Mouse (Mus musculus): ENCODE results near the gene Hap1.
"Not testable (repeated sequence)": the region's sequence is repeated elsewhere in the genome, so short reads cannot be mapped to it uniquely, and the experiment has no call there.

Hap1 gene

DNA sequence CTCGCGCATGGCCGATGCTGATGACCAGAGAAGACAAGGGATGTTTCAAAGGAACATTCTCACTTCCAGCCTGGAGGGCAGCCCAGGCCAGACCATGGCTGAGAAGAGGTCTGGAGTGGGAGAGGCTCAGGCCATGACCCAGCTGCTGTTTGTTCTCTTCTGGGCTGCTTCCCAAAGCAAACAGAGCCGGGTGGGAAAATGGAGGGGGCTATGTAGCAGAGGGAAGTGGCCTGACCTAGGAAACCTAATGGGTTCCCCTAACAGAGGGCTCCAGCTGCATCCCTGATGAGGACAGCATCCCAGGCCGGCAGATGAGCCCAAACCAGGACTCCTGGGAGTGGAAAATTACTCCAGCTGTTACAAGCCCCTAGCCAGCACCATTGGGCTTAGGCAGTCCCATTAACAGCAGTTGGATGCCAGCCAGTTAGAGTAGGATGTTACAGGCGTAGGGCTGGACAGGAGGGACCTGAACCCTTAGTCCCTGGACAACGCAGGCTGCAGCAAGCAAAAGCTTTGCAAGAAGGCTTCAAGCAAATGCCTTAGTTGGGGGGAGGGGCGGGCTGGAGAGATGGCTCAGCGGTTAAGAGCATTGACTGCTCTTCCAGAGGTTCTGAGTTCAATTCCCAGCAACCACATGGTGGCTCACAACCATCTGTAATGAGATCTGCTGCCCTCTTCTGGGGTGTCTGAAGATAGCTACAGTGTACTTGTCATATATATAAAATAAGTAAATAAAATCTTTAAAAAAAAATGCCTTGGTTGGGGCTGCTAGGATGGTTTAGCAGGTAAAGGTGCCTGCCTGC is 35.4 kb upstream of the Hap1 start:
- DNase-seq (ENCODE audit: low read depth in 1 of 2, low spot score in 2 of 2), result no peak

DNA sequence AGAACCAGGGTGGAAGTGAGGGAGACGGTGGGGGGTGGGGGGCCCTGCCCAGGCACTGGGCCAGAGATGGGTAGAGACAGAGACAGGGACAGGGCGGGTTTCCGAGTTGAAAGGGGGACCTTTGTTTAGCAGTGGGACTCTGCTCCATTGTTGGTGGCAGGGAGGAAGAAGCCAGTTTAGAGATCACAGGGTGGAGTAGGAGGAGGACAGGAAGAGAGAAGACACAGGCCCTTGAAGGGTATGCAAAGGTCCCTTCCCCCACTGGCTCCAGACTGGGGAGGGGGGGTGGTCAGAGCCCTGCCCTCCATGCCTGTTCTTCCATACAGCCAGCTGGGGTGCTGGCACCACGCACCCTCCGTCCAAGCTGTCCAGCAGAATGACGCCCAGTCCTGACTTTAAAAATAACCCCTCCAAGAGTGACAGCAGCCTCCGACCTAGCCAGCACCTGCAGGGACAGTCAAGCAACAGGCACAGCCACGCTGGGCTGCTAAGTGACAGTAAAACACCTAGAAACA is 34.1 kb upstream of the Hap1 start:
- DNase-seq (ENCODE audit: low read depth in 1 of 2, low spot score in 2 of 2), result no peak

DNA sequence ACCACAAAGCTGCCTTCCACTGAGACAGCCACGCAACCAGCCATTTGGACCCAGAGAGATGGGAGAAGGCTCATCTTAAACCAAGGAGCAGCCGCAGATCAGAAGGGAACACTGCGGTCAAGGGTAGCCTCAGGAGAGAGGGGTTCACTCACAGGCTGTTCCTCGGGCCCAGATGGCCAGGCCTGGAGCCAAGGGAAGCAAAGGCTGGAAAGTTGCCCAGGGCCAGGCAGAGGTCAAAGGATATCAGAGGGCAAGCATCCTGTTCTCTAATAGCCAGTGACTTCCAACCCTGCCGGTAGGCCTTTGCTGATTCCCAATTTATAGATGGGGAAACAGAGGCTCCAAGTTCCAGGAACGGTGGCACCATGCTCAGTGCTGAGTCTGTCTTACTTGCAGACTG is 32.7 kb upstream of the Hap1 start:
- no peak for DNase-seq (ENCODE audit: low read depth in 1 of 2, low spot score in 2 of 2)

DNA sequence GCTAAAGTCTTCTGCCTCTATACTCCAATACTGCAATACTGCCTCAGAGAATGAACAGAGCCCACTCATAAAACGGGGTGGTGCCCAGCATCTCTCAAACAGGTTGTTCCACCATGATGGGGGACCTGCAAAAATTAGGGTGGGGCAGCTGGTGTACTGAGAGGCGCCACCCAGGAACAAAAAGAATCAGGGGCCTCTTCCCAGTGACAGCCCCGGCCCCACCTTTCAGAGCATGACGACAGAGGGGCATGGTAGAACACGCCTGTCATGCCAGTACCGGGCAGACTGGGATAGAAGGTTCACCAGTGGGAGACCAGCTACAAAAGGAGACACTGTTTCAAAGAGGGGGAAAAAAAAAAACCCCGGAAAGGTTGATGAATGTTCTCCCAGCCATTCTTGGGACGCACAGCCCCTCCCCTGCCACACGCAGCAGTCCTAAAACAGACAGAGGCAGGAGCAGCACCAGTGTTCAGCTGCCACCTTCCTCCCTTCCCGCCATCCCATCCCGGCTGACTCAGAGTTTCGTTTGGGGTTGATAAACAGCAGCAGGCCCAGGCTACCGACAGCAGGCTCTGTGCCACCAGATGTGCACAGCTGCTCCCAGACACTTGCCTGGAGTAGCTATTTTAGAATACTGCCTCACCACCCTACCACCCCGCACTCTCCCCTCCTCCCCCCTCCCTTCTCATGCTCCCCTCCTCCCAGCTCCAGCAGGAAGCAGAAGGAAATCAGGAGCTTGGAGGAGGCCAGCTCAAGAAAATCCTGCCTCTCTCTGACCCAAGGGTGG is 31.9 kb upstream of the Hap1 start:
- DNase-seq (ENCODE audit: low read depth in 1 of 2, low spot score in 2 of 2), result no peak

DNA sequence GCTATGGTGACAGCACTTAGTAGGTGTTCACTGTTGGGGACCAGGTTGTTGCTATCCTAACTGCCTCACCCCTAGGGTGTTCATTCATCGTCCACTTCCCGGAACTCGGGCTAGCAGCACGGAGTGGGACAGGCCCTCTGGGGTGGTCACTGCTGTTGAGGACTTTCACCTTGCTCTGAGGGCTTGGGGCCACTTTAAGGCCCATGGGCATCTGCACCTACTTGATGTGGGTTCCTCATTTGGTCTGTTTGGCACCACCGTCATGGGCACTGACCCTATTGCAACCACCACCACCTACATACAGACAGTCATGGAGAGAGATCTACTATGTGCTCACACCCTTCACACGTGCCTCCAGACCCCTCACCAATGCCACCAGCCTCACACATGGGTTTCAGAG is 31.2 kb upstream of the Hap1 start:
- DNase-seq (ENCODE audit: low read depth in 1 of 2, low spot score in 2 of 2), result no peak

DNA sequence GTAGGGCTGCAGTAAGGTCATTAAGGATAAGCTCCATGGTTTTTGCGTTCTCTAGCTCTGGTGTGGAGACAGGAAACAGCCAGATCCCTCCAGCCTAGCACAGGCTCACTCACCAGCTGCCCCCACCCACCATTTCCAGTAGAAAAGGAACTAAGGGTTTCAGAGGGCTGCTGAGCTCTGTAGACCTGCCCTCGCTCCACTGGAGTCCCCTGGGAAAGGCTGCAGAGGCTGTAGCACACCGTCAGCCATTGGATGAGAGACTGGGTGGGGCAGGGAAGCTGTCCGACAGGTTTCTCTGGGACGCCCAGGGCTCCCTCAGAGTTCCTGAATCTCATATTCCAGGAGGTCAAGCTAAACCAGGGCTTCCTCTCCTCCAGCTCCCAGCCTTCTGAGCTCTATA is 30.7 kb upstream of the Hap1 start:
- no peak for DNase-seq (ENCODE audit: low read depth in 1 of 2, low spot score in 2 of 2)

DNA sequence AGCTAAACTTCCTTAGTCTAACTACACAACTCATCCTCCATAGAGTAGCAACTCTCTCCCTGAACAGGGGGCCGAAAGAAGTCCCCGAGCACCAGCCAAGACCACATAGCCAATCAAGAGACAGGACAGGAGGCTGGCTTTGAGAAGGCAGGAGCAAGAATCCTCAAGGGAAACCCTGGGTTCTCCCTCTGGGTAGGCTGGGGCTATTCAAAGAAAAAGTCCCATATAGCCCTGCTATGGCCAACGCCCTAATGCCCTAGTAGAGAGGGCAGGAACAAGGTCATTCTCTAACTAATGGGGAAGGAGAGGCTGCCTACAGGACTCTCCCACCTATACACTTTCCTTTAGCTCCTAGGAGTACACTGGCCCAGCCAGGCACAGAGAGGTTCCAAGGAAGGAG is 29.1 kb upstream of the Hap1 start:
- no peak for DNase-seq (ENCODE audit: low read depth in 1 of 2, low spot score in 2 of 2)

DNA sequence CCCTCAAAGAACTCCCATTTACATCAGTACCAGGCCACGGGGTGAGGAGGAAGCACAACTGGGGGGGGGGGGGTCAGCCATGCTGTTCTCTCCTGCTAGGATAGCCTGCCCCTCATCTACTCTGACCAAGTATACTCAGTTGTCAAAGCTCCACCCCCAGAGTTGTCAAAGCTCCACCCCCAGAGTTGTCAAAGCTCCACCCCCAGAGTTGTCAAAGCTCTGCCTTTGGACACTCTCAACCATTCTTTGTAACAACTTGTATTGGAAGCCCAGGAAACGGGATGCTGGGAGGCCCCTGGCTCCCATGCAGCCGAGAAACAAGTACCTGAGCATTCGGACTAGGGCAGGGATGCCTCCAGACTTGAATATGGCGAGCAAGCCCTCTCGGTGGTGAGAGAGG is 26.8 kb upstream of the Hap1 start:
- no peak for DNase-seq (ENCODE audit: low read depth in 1 of 2, low spot score in 2 of 2)

DNA sequence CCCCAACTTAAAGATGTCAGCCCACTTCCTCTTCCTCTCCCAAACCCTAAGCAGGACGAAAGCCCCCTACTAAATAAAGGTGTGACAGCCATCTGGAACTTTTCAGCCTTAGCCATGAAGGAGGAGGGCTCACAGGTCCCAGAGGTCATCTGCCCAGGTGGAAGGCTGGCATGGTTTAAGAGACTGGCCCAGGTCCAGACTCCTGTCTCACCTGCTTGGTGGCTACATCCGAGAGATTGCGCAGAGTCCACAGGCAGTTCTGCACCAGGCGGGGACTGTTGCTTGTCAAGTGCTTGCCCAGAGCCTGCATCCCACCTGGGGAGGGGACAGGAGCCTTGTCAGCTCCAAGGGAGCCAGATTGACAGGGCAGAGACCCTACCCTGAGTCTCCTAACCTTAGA is 23.4 kb upstream of the Hap1 start:
- no peak for DNase-seq (ENCODE audit: low read depth in 1 of 2, low spot score in 2 of 2)

DNA sequence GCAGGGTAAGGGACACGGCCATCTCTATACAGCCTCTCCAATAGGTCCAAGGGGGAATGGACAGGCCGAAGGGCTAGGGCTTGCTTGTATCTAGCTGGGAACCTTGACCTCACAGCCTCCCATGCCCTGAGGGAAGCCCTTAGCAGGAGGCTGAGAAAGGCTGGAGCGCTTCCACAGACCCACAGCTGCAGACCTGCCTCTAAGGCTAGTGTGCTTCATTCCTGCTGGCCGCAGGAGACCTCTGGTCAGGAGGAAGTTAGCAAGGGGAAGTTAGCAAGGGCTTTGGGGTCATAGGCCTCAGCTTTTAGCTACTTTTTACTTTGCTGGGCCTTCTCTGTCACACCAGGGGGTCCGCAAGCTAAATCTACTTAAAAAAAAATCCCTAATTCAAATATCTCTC is 22.5 kb upstream of the Hap1 start:
- no peak for DNase-seq (ENCODE audit: low read depth in 1 of 2, low spot score in 2 of 2)

DNA sequence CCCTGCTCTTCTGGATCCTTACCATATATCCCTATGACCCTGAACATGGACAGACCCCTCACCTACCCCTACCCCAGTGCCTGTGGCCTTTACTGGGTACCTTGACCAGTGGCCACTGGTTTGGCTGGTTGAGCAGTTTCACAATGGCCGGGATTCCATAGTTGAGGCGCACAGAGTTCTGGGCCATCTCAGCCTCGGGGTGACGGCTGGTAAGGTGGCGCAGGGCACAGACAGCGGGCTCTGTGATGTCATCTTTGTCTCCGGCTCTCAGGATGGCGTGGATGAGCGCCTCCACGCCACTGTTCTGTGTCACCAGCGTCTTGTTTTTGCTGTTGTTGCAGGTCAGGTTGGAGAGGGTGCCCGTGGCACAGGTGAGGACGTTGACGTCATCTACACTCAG is 22.1 kb upstream of the Hap1 start:
- no peak for DNase-seq (ENCODE audit: low read depth in 1 of 2, low spot score in 2 of 2)

DNA sequence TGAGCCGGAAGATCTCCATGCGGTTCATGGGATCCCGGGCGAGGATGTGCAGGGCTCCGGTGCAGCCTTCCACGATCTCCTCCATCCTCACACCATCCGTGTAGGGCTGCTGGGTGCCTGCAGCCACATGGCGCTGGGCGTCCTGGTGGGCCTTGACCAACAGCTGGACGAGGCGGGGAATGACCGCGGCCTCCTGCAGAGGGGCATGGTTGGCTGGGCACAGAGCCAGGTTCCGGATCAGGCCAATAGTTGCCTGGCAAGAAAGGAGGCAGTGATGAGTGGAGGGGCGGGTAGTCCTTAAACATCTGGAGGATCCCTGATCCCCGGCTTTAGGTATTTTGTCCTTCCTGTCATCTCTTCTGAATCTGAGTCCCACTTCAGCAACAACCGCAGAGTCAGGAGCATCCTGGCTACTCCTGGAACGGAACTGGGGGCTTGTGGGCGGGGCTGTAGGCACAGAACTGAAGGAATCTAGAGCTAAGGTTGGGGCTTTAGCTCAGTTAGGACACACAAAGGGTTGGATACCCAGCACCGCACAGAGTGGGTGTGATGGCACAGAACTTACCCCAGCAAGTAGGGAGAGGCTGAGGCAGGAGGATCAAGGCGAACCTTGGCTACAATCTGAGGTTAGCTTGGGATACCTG is 20.9 kb upstream of the Hap1 start:
- DNase-seq (ENCODE audit: low read depth in 1 of 2, low spot score in 2 of 2), result no peak

DNA sequence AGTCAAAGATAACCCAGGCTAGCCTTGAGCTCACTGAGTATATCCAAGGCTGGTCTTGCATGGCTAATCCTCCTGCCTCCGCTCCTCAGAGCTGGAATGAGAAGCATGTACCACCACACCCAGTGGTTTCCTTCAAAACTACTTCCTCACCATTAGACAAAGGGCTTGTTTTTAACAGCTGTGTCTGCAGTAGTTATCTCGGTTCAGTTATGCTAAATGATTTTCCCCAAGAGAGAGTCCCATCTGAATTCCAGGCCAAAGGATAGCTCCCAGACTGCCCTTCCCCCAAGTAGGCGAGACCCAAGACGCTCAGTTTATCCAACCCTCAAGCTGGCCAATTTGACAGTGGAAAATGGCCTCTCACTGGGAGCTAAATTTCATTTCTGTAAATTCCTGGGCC is 20.1 kb upstream of the Hap1 start:
- no peak for DNase-seq (ENCODE audit: low read depth in 1 of 2, low spot score in 2 of 2)

DNA sequence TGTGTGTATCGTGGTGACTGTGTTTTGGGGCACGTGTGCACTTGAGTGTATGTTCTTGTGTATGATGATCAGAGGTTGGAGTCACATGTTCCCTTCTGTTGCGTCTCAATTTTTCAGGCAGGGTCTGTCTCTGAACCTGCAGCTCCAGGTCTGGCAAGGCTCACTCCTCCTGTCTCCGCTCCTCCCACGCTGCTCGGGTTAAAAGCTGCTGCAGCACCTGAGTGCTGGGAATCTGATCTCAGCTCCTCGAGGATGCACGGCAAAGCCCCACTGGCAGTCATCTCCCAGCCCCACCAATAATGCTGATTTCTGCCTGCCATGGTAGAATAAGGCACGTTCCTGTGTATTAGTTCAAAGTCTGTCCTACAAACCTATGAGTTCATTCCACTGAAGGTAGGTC is 19.2 kb upstream of the Hap1 start:
- no peak for DNase-seq (ENCODE audit: low read depth in 1 of 2, low spot score in 2 of 2)

DNA sequence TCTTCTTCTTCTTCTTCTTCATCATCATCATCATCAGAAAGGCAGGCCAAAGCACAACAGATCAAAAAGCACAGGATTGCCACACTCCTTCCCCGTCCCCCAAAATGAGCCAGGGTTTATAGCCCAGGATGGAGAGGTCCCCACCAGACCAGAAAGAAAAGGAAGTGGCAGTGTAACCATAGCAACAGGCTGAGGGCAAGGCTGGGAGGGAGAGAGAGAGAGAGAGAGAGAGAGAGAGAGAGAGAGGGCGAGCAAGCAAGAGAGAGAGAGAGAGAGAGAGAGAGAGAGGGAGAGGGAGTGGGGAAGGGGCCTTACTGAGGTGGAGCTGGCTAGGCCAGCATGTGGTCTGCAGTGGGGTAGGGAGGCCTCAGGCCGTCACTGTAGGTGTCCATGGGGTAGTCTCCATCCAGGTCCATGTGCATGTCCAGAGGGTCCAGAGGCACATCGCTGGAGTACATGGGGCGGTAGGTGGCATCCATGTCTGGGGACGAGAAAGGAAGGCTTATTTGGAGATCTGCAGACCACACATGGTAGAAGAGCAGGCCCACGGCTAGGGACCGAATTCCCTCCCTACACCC is 16.1 kb upstream of the Hap1 start:
- DNase-seq (ENCODE audit: low read depth in 1 of 2, low spot score in 2 of 2), result no peak

DNA sequence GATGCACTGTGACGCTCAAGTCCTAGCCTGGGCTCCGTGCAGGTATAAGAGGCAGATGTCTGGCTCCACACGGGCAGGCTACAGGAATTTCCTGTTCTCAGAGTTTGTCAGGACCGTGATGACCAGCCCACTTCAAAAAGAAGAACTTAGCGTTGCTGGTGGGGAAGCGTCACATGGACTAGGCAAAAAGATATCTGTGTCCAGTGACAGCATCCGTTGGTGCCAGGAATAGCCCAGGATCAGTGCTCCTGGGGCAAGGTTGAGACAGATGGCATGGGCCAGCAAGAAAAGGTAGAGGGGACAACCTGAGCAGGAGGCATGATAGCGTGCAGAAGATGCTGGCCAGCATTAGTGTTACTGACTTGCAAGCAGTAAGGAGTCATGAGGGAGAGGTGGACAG is 13.9 kb upstream of the Hap1 start:
- DNase-seq (ENCODE audit: low read depth in 1 of 2, low spot score in 2 of 2), result no peak

DNA sequence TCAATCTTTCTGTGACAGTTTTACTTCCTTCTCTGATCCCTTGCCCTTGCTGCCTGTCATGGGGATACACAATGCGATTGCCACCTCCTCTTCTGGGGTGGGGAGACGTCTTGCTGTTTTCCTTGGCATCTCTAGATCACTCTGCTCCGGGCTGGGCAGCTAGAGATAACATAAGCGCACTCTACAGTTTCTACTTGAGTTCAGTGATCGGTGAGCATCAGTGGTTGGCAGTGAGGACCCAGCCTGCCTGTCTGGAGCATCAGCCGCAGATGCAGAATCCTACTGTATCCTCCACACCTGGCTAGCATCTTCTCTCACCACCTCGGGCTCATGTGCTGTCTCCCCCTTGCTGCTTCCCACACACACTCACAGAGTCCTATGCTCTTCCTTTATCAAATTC is 13.2 kb upstream of the Hap1 start:
- DNase-seq (ENCODE audit: low read depth in 1 of 2, low spot score in 2 of 2), result no peak

DNA sequence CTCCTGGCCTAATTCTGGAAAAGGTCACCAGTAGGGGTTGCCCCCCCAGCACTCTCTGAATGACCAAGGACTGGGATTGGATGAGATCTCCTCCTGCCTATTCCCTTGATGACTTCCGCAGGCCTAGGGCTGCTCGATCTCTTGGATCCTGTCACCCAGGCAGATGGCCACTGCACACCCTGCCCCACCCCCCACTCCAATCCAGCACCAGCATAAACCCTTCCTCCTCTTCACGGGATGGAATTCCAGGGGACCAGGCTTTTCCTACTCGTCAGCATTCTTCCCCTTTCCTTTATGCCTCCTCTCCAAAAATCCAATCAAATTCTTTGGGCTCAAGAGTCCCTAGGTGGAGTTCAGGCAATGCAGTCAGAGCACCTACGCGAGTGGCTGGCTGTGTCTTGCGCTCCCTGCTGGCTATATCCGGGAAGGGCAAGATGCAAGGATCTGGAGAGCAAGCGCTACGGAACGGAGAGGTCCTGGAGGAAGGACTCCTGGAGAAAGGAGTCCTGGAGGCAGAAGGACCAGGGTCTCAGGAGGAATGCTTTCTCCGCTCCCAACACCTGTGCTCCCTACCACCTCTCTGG is 7.1 kb upstream of the Hap1 start:
- peak in 1 of 2 experiments; percentile 41 for DNase-seq (ENCODE audit: low read depth in 1 of 2, low spot score in 2 of 2)

DNA sequence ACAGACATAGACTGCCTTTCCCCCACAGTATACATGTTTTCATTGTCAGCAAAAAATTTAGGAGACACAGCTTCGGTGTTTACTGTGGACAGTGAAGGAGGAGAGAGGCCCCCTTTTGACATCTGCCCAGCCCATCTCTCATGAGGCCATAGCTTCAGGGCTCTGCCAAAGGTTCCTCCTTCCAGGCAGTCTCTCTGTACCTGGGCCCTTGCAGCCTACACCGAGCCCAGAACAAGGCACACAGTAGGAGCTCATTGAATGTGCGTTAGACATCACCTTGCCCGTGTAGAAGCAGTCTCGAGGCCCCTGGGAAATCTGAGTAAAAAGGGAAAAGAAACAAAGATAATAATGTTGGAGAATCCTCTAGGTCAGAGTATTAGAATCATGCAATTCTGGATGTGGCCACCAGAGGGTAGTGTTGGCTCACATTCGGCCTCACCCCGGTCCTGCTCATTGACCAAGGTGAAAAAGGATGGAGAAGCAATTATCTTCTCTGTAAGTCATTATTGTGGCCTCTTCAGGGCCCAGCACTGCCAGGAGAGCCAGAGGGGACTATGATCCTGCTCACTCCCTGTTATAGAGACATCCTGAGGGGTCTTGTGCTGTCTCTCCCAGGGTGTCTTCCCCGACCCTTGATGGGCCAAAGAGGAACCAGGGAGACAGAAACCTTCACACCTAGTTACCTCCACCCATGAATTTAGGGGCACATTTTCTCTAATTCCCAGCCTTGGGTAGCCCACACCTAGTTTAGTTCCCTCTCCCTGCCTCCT is 6.5 kb upstream of the Hap1 start:
- DNase-seq (ENCODE audit: low read depth in 1 of 2, low spot score in 2 of 2), result peak in 1 of 2 experiments; percentile 65

DNA sequence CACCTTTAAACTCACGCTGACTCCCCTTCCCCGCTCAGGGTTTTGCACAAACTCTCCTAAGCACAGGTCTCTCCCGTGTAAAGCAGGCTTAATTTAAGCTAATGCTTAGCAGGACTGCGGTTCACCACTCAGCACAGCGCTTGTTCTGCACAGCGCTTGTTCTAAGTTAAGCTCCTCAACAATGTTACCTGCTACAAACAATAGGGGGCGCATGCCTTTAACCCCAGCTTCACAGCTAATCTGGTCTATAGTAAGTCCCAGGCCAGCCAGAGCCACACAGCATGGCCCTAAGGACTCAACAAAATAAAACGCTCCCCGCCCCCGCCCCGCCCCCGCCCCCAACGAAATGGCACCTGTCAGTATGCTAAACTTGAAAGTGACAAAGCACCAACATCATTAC is 5.1 kb upstream of the Hap1 start:
- not testable (repeated sequence) for DNase-seq (ENCODE audit: low read depth in 1 of 2, low spot score in 2 of 2)

DNA sequence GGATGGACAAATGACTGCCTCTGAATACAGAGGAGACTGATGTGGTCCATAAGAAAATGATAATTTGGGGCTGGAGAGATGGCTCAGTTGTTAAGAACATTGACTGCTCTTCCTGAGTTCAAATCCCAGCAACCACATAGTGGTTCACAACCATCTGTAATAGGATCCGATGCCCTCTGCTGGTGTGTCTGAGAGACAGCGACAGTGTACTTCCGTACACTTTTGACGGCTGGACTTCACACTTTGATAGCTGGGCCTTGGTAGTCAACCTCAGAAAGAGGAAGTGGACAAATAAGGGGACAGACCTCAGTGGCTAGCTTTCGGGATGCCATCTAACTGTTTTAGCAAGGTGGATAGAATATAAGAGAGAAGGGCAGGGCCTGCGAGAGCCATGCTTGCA is 4.2 kb upstream of the Hap1 start:
- no peak for DNase-seq (ENCODE audit: low read depth in 1 of 2, low spot score in 2 of 2)
